Mouse (Mus musculus) cerebellum, postnatal 10 days (tissue): Measurements from ENCODE around the gene Birc7.

Source experiments
- DNase-seq, 2 experiments: peaks; one replicate each; pipeline ENCODE4 v3.0.0; 2021; ENCODE audit warnings: mixed read lengths in 2 of 2

Gene Birc7

DNA sequence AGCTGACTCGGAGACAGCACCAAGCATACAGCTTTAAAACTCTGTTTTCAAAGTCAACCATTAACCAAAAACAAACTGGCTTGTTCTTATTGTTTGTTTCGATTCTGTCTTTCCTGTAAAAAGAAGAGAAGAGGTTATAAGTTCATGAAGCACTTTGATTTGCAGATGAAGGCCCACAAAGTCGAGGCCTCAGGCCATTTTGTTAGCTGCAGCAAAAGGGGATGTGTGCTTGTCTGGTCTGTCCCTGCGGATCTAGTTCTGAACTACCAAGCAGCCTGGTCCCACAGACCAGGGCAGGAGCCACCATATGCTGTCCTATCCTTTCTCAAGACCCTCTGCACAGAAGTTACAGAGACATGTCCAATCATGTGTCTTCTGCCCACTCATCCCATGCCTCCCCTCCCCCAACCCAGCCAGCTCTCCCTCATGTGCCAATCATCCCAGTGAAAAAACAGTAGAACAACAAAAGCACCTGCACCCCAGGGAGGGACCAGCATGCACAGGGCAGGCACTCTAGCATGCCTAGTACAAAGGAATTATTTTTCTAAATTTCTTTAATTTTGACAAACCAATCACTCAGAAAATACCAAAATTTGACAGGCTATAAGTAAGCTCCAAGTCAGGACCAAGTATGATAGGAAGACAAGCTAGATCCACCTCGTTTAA is 23.1 kb upstream of the Birc7 start:
- no peak for DNase-seq

DNA sequence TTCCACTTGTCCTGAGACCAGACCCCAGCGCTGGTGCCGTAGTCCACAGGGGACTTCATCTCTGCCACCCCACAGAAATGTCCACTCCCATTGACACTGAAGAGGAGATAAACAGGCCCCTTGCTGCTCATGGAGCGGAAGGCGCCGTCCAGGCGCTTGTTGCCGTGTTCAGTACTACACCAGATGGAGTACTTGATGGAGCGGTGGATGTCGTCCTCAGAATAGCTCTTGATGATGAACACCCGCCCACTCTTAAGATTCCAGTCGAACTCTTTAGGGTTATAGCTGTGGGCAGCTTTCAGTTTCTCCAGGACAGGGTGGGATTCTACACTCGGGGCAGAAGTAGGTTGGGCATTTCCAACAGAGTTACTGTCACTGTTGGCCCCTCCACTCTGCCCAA is 17.9 kb upstream of the Birc7 start:
- no peak for DNase-seq

DNA sequence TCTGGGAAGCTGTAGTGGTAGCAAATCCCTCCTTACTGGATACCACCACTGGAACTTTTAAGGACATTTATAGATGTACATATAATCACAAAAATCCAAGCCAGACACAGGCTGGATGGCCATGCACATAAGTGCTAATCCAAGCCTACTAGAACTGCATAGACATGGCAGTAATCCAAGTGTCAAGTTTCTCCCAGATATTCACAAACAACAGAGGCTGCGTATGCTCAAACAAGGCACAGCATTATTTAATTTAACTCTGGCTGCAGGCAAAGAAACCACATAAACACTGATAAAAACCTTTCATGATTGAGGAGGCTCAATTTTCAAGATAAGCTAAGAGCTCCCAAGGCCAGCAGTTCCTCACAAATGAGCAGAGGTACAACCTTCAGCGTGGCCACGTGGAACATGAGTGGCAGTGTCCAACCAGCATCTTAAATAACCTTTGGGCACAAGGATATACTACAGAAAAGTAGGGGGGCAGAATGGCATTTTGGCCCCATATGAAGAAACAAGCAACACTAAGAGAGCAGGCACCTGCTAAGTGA is 12.9 kb upstream of the Birc7 start:
- no peak for DNase-seq

DNA sequence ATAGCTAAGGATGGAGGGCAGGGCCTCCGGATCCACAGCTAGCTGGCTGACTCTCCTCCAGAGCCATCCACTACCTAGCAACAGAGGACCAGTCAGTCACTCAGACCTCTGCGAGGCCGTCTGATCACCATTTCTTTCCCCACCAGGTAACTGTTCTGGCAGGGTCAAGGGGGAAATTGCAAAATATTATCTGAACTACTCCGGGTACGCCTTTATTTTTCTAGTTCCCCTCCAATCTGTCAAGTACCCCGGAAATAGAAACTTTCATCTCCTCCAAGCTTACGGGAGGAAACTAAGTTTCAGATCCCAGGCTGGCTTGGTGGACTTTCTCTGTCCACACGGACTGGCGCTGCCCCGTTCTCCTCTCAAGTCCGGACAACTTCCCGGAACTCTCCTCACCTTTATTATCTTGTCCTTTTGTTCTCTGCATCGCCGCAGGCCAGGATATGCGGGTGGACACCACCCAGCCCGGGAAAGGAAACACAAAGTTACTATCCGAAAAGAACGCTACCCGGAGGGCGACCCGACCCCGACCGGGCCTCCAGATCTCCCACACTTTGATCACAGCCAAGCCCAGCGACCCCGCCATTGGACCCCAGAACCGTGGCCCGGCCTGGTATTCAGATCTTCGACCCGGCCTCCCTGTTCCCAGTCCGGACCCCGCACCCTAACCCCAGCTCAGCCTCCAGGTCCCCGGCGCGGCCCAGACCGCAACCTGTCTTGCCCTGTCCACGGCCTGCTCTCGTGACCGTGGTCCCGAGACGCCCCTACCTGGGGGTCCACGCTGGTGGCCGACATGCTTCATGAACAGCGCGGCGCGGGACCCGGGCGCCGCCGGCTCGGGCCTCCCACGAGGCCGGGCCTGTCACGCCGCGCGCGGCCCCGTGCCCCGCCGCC is 8.7 kb upstream of the Birc7 start:
- DNase-seq: no peak

DNA sequence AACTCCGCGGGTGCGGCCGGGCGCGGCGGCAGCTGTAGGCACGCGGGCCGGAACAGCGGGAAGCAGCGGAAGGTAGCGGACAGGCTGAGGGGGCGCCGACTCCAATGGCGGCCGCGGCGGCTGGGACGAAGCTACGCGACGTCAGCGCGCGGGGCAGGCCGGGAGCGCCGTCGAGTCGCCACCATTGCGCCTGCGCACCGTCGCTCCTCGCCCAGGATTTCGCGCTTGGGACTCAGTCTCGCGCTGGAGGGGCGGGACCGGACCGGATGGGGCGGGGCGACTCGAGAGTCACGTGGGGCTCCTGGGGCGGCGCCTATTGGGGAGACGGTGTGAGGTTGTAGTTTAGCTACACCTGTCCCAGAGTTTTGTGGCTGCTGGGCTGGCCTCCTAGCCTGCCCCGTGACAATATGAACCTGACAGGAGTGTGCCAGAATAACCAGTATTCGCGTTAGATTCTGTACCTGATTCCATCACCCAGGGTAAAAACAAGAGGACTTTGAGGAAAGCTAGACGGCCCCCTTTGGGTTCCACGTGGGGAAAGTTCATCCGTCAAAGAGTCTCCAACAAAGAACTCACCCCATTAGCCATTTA is 7.9 kb upstream of the Birc7 start, which contains the start of gene Ythdf1:
Ythdf1 (minus strand) TSS at position 140 of the 591 bp plus-strand sequence.
- peak; percentile 99 to 100 for DNase-seq

DNA sequence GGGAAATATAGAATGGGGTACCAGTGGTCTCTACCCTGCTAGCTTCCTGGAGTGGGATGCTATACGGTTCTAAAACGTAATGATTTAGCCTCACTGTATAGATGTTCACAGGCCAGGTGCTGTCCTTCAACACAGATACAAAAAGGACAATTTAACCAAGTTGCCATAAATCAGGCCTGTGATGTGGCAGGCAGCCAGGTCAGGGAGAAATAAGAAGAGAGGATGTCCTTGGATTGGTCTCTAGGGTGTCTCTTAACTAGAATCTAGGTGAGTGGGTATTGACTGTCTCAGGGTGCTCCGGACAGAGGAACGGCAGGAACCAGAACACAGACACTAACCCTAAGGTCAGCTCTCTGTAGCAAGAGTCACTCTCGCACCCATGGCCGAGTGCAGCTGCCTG is 6.1 kb upstream of the Birc7 start:
- no peak for DNase-seq

DNA sequence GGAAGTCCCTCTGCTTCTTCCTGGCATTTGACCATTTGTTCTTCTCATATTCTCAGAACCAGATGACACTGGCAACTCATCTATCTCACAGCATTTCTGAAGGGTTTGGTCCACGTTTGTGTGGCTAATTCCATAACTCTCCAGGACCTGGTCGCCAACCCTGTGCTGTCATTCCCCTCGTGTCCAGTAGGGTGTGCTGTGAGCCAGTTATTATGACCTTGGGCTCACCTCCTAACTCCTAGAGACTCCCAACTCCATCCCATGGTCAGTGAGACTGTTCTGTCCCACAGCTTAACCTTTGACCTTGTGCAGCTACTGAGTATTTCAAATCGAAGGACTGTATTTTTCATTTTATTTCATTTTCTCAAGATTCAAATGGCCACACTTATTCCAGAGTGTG is 3.6 kb upstream of the Birc7 start:
- DNase-seq: peak; percentile 88 to 91

DNA sequence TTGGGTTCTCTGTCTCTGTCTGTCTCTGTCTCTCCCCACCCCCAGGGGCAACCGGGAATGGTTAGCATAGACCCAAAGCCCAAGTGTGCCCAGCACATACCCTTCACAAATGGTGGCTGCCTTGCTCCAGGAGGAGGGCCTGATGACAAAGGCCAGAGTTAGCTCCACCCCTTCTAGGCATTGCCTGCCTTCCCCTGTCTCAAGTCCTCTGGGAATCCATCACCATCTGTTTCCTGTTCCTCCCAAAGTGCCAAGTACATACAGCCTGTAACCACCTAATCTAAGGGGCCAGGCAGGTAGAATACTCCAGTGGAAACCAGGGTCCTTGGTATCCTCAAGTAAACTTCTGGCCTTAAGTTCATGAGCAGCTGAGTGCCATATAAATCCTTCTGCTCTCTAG is 3.6 kb downstream of the Birc7 start:
- peak; percentile 26 to 40 for DNase-seq

GRCm38 (mm10) chr2:180940187-180940586 is 11.4 kb downstream of the Birc7 start:
- no peak for DNase-seq

- peak in 1 of 2 experiments; percentile 32 for DNase-seq
These were observed 13.0 kb downstream of the Birc7 start for GRCm38 (mm10) chr2:180941869-180942268.

DNA sequence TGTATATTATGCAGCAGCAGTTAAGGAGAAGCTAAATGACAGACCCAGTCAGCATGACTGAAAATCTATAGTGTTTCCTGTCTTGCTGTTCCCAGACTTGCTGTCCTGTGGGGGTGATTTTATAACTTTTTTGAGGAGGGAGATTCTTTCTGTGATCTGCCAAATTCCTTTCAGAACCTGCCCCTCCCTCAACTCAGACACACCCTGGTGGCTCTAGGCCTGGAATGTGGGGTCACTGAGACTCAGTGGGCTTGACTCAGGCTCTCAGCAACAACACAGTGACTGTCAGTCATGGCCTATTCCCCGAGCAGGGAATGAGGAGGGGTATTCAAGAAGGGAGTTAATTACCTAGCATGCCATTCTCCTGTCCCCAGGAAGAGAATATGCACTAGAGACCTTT is 21.1 kb downstream of the Birc7 start:
- no peak for DNase-seq

DNA sequence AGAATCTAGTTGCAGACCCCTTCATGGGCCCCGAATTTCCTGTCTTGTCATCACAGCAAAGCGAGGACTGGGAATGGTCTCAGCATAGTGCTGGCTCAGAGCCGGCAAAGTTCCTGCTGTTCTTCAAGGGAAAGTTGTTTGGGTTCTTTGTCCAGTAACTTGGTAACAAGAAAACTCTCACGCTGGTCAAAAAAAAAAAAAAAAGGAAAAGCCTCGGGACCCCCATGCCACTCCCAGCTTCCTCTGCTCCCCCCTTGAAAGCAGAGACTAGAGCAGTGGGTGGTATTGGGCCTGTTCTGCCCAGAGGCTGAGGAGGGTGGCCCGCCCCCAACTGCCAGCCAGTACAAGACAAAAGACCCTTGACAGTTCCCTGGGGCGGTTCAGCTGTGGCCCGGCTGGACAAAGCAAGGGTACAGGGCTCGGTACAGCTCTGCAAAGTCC is 23.9 kb downstream of the Birc7 start:
- DNase-seq: peak; percentile 43 to 67

GRCm38 (mm10) chr2:180953638-180954037 is 24.8 kb downstream of the Birc7 start:
- no peak for DNase-seq

DNA sequence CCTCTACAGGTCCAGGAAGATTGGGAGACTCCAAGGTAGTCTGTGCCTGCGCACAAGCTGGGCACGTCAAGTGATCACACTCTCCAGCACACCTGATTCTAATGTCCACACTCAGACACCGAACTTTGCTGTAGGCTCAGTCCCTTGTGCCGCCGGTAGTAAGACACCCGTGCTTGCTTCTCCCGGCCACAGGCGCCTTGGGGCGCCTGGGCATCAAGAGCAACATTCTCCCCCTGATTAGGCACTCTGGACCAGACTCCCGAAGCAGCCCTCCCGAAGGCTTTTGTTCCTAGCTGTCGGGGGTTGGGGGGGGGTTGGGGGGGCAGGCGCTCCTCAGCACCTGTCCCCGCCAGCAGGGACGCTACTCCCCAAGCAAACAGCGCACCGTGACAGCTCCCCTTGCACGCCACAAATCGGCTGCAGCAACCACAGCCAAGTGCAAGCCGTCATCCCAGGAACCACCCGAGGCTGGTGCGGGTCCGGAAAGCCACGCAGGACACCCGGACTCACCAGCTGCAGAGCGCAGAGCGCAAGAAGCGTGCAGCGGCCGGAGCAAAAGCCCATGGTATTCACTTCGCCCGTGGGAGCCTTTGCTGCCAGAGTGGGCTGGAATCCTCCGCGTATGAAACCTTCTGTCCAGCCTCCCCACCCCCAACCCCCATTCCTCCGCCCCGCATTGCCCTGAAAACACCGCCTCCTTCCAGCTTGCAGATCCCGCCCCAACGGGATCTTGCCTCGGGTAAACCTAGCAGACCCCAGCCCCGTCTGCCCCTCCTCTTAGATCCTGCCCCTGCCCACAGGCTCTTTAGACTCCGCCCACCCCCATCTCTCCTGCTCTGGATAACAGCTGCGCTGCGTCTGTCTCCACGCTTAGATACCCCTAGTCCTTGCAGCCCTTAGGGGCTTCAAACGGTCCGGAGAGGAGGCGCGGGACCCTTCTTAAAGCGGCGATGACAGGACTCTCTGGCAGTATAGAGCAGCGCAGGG is 25.5 kb downstream of the Birc7 start, which contains the start of gene Nkain4:
Nkain4 (minus strand) TSS at position 639 of the 987 bp plus-strand sequence.
- DNase-seq: peak; percentile 87 to 89

DNA sequence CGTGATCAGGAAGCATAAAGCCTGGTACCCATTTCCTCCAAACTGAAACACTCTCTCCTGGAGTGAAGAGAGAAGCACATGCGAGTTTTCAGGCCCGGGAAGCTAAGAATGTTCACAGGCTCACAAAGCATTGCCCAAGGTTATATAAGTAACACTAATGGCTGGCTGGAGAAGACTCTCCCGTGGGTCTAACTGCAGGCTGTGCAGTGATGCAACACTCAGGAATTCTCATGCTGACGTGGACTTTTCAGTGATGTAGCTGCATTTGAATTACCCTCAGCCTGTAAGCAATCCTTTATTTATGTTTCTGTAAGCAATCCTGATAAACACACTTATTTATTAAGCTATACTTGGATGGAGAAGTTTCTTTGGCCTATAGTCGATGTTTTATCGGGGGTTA is 30.8 kb downstream of the Birc7 start:
- no peak for DNase-seq

- DNase-seq: no peak
These were observed 31.4 kb downstream of the Birc7 start for GRCm38 (mm10) chr2:180960187-180960586.

- DNase-seq: no peak
These were observed 33.9 kb downstream of the Birc7 start for GRCm38 (mm10) chr2:180962616-180963308.

DNA sequence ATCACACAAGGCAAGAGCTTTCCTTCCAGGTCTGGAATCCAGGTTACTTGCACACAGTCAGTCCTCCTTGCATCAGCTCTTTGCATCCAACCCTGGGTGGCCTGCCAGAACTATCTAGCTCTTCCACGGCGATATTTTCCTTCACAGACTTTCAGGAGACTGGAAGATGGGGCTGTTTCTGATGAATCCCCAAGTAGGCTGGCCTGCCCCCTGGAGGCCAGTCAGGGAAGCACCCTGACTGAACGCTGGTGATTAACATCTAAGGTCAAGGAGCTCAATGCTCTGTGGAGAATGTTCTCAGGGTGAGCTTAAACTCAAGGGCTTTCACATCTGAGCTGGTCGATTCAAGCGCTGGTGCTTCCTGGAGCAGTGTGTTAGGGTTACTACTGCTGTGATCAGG is 35.1 kb downstream of the Birc7 start:
- peak; percentile 89 to 93 for DNase-seq

GRCm38 (mm10) chr2:180966092-180966882 is 37.5 kb downstream of the Birc7 start:
- peak; percentile 63 to 73 for DNase-seq

DNA sequence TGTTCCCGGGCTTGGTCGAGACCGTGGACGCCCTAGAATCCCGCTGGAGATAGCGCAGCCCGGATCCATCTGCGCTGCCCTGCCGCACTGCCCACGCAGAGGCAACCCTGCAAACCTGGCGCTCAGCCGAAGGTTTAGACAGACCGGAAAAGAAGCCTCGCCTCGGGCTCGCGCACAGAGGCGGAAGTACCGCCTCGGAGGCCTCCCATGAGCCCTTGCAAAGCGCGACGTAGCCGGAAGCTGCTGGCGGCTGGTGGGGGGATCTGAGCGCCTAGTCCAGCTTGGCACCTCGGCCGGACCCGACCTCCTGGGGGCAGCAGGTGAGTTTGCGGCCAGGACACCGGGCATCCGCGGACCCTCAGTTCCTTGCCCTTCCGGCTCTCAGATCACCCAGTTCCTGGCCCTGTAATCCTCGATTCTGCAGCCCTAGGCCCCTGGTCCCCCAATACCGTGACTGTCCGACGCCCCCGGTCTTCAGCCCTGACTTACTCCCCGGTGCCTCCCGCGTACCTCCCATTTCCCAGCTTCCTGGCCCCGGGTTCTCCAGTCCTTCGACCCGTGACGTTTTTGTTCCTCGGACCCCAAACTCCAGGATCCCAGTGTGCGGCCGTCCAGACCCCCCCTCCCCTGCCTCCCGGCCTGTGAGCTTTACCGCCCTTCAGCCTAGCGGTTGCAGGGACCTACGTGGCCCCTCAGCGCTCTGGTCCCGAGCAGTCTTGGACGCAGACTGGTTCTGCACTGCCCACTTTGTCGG is 38.4 kb downstream of the Birc7 start, which contains the start of gene Arfgap1:
Arfgap1 (plus strand) TSS at position 216 of the 754 bp plus-strand sequence.
- DNase-seq: peak; percentile 97 to 98
